Mouse (Mus musculus): ENCODE results near the gene Bdh2. TPM values are rescaled to one million over a fixed set of nuclear protein-coding genes. Genes with fewer than 3 reads are reported as not detected.

The Bdh2 gene
- polyA plus RNA-seq, 2 experiments from 2014 or later: not detected

Other genes starting within 250 kb of the Bdh2 start
- gene Cenpe, start 68.7 kb upstream of the Bdh2 start, polyA plus RNA-seq (2017; shearing (Covaris generic)): 10 to 100 TPM in 1 of 2 experiments, 1 to 10 TPM in 1; 9.3 to 10.8 TPM
- 10 to 100 TPM; 14.2 to 17.1 TPM for gene Slc9b2, start 26.5 kb downstream of the Bdh2 start, polyA plus RNA-seq (2017; shearing (Covaris generic))
- gene Slc9b1, start 66.8 kb downstream of the Bdh2 start, polyA plus RNA-seq (2017; shearing (Covaris generic)): under 1 TPM; 0.29 to 0.48 TPM
- gene Cisd2, start 142.7 kb downstream of the Bdh2 start, polyA plus RNA-seq (2017; shearing (Covaris generic)): 10 to 100 TPM; 59.1 to 73.2 TPM
- 100 to 1,000 TPM; 387 to 403 TPM for gene Ube2d3, start 156.9 kb downstream of the Bdh2 start, polyA plus RNA-seq (2017; shearing (Covaris generic))
- 10 to 100 TPM; 16.9 to 20.9 TPM for gene Manba, start 204.4 kb downstream of the Bdh2 start, polyA plus RNA-seq (2017; shearing (Covaris generic))

Data from activated CD4-positive, CD25-positive, alpha-beta regulatory T cell, adult 4 months (primary cell).